In genomic region chr3:96416056-96416455, GRCm38 (mm10) we compare ENCODE assay signal across 1 mouse cellular context.
TF ChIP-seq lines count a peak whose summit lies in the region.

No protein-coding gene starts in this region.

TF ChIP-seq in MEL, 35 proteins besides CTCF, POLR2A, EP300 and RAD21 (continued from another document):
- TF ChIP-seq UBTF (IDR thresholded peaks at IDR 0.05; ENCODE audit: borderline replicate concordance, insufficient read depth, low read depth, low read length) (no peak), E2F4 (IDR thresholded peaks at IDR 0.05; ENCODE audit: borderline replicate concordance, low read depth, low read length) (no peak), CHD2 (IDR thresholded peaks at IDR 0.05; ENCODE audit: low read length) (no peak), ZC3H11A (IDR thresholded peaks at IDR 0.05; ENCODE audit: low read depth, low read length) (no peak), MYB (IDR thresholded peaks at IDR 0.05; ENCODE audit: low read depth, low read length) (no peak), GABPA (IDR thresholded peaks at IDR 0.05; ENCODE audit: low read depth, low read length) (no peak), TAL1 (IDR thresholded peaks at IDR 0.05; ENCODE audit: low read length) (no peak), ZNF384 (IDR thresholded peaks at IDR 0.05; ENCODE audit: low read depth, low read length) (peak; percentile 55; the same call in 1 of the 2 replicates), MAZ (IDR thresholded peaks at IDR 0.05; ENCODE audit: low read depth, low read length) (no peak), POLR2AphosphoS2 (IDR thresholded peaks at IDR 0.05; ENCODE audit: low read length) (no peak), ELF1 (IDR thresholded peaks at IDR 0.05; ENCODE audit: low read depth, low read length) (no peak), TBP (IDR thresholded peaks at IDR 0.05; ENCODE audit: low read depth, low read length) (0 out of 2 replicates have a peak, but pooled peaks have one; percentile 18), HCFC1 (IDR thresholded peaks at IDR 0.05; ENCODE audit: low read depth, low read length) (no peak), ETS1 (IDR thresholded peaks at IDR 0.05; ENCODE audit: low read depth, low read length) (peak; percentile 41; the same call in 1 of the 2 replicates), NELFE (IDR thresholded peaks at IDR 0.05; ENCODE audit: low read depth, low read length) (no peak), GATA1 (IDR thresholded peaks at IDR 0.05; ENCODE audit: low read depth, low read length) (peak; percentile 66), NRF1 (IDR thresholded peaks at IDR 0.05; ENCODE audit: insufficient read depth, low read depth, low read length, poor library complexity, severe bottlenecking) (no peak), POLR2AphosphoS5 (IDR thresholded peaks at IDR 0.05; ENCODE audit: borderline replicate concordance, low read depth, low read length) (no peak), SMC3 (IDR thresholded peaks at IDR 0.05; ENCODE audit: low read depth, low read length) (no peak), JUND (IDR thresholded peaks at IDR 0.05; ENCODE audit: low read depth, low read length) (no peak), MEF2A (IDR thresholded peaks at IDR 0.05; ENCODE audit: extremely low read depth, insufficient replicate concordance, low read depth, low read length, poor library complexity, severe bottlenecking) (no peak), BHLHE40 (IDR thresholded peaks at IDR 0.05; ENCODE audit: borderline replicate concordance, low read depth, low read length) (no peak), USF1 (IDR thresholded peaks at IDR 0.05; ENCODE audit: low read depth, low read length) (no peak), MYC (IDR thresholded peaks at IDR 0.05; ENCODE audit: low read depth, low read length) (no peak), MXI1 (IDR thresholded peaks at IDR 0.05; ENCODE audit: low read depth, low read length) (no peak), ZKSCAN1 (IDR thresholded peaks at IDR 0.05; ENCODE audit: low read depth, low read length) (no peak)
